Mouse (Mus musculus) cerebellum, adult 2 months (tissue): ENCODE measurements at regions not wholly inside any gene's neighbourhood (a gene's known extent, or its start where the extent isn't known, plus 50 kb on each side); places are given as distances from the start of the nearest gene placed in this dataset.

Experiments
- DNase-seq, 2 experiments: peaks; one replicate each; pipeline ENCODE4 v3.0.0; 2021
- H3K27ac ChIP-seq: fragments of 200-500 bp; 2 replicates; pipeline ENCODE4 v1.5.1; 2012; ENCODE audit warnings: low read length, control low read depth, inconsistent platforms; ENCODE audit not compliant: insufficient read depth
- H3K27me3 ChIP-seq: fragments of 200-500 bp; 2 replicates; pipeline ENCODE4 v1.6.1; 2012; ENCODE audit warnings: inconsistent platforms, mild to moderate bottlenecking, low read length, moderate library complexity; ENCODE audit not compliant: control insufficient read depth, insufficient read depth
- H3K4me1 ChIP-seq: fragments of 200-500 bp; 2 replicates; pipeline ENCODE4 v1.6.1; 2011; ENCODE audit warnings: low read length; ENCODE audit not compliant: control insufficient read depth, insufficient read depth
- H3K4me3 ChIP-seq: fragments of 200-500 bp; replicated peaks from 2 replicates; pipeline ENCODE3; 2011; ENCODE audit warnings: mild to moderate bottlenecking, low read depth, low read length, control low read depth; ENCODE audit not compliant: insufficient read depth
- CTCF ChIP-seq: fragments of 200-500 bp; IDR thresholded peaks from 2 replicates; pipeline ENCODE4 v1.5.1; 2011; ENCODE audit warnings: low read depth, mild to moderate bottlenecking, control low read depth, low read length, moderate library complexity, borderline replicate concordance; ENCODE audit not compliant: insufficient read depth
- POLR2A ChIP-seq: fragments of 200-500 bp; IDR thresholded peaks from 2 replicates; pipeline ENCODE4 v1.6.1; 2011; ENCODE audit warnings: low read length, control low read depth, borderline replicate concordance; ENCODE audit not compliant: insufficient read depth
- WGBS: fragments of 180-500 bp; shearing (Covaris S2); methylation state at CpG from one replicate; pipeline ENCODE4 v1.1.7; 2018; 5-methylcytosine and 5-hydroxymethylcytosine counted together

- DNase-seq, result no peak
- Histone ChIP-seq H3K27me3 (no peaks in the 10 kb centered on the region), H3K27ac (no peak overlapping the region), H3K4me1 (no peaks in the 10 kb centered on the region), H3K4me3 (no peak overlapping the region)
- TF ChIP-seq CTCF (no peak), POLR2A (no peak)
- WGBS, result 65% methylated on average over 1 of the region's 1 CpGs
These were observed 526.0 kb upstream of the Agtr1b start for GRCm38 (mm10) chr3:20892916-20893430.

GRCm38 (mm10) chr3:20864241-20864640, 497.3 kb upstream of the Agtr1b start:
- no peak for DNase-seq
- no peaks in the 10 kb centered on the region for H3K4me1 ChIP-seq
- H3K4me3 ChIP-seq, result no peak overlapping the region
- H3K27me3 ChIP-seq, result no peaks in the 10 kb centered on the region
- 94% methylated on average over 2 of the region's 2 CpGs for WGBS
- H3K27ac ChIP-seq, result no peak overlapping the region
- TF ChIP-seq CTCF (no peak), POLR2A (no peak)

GRCm38 (mm10) chr3:20831038-20831437, 464.1 kb upstream of the Agtr1b start:
- H3K4me3 ChIP-seq, result no peak overlapping the region
- H3K4me1 ChIP-seq, result no peaks in the 10 kb centered on the region; the same call in 1 of the 2 replicates
- no peak for DNase-seq
- TF ChIP-seq CTCF (no peak), POLR2A (no peak)
- 96% methylated on average over 4 of the region's 4 CpGs for WGBS
- H3K27ac ChIP-seq, result no peak overlapping the region
- H3K27me3 ChIP-seq, result no peaks in the 10 kb centered on the region

GRCm38 (mm10) chr3:20829391-20829790, 462.4 kb upstream of the Agtr1b start:
- Histone ChIP-seq H3K27me3 (no peaks in the 10 kb centered on the region), H3K4me1 (no peaks in the 10 kb centered on the region; the same call in 1 of the 2 replicates), H3K27ac (no peak overlapping the region), H3K4me3 (no peak overlapping the region)
- DNase-seq, result peak in 1 of 2 experiments; percentile 15
- TF ChIP-seq CTCF, result no peak
- WGBS, result 86% methylated on average over 1 of the region's 1 CpGs

- DNase-seq, result no peak
- no peak overlapping the region for H3K4me3 ChIP-seq
- no peaks in the 10 kb centered on the region; the same call in 1 of the 2 replicates for H3K4me1 ChIP-seq
- no peaks in the 10 kb centered on the region for H3K27me3 ChIP-seq
- WGBS, result 46% methylated on average over 3 of the region's 3 CpGs
- TF ChIP-seq CTCF, result no peak
- no peak for TF ChIP-seq POLR2A
- H3K27ac ChIP-seq, result no peak overlapping the region
These were observed 461.8 kb upstream of the Agtr1b start for GRCm38 (mm10) chr3:20828811-20829210.

- no peaks in the 10 kb centered on the region for H3K27me3 ChIP-seq
- DNase-seq, result no peak
- H3K4me3 ChIP-seq, result no peak overlapping the region
- no peak overlapping the region for H3K27ac ChIP-seq
- TF ChIP-seq POLR2A (no peak), CTCF (no peak)
- 97% methylated on average over 4 of the region's 4 CpGs for WGBS
- peaks cover 14% of the 10 kb centered on the region; the same call in 1 of the 2 replicates for H3K4me1 ChIP-seq
These were observed 458.8 kb upstream of the Agtr1b start for GRCm38 (mm10) chr3:20825661-20826334.

- 7% methylated on average over 1 of the region's 1 CpGs for WGBS
- H3K4me3 ChIP-seq, result no peak overlapping the region
- TF ChIP-seq POLR2A (no peak), CTCF (no peak)
- H3K27ac ChIP-seq, result no peak overlapping the region; the same call in 1 of the 2 replicates
- peaks cover 18% of the 10 kb centered on the region; the same call in 1 of the 2 replicates for H3K4me1 ChIP-seq
- peak; percentile 75 to 92 for DNase-seq
- H3K27me3 ChIP-seq, result no peaks in the 10 kb centered on the region
These were observed 455.2 kb upstream of the Agtr1b start for GRCm38 (mm10) chr3:20822226-20822625.

GRCm38 (mm10) chr3:20821712-20822111, 454.7 kb upstream of the Agtr1b start:
- no peaks in the 10 kb centered on the region for H3K27me3 ChIP-seq
- DNase-seq, result peak in 1 of 2 experiments; percentile 19
- H3K4me1 ChIP-seq, result peaks cover 18% of the 10 kb centered on the region; the same call in 1 of the 2 replicates
- no peak for TF ChIP-seq POLR2A
- TF ChIP-seq CTCF, result no peak
- no peak overlapping the region; the same call in 1 of the 2 replicates for H3K27ac ChIP-seq
- H3K4me3 ChIP-seq, result no peak overlapping the region
- WGBS, result 35% methylated on average over 4 of the region's 4 CpGs
